Mouse (Mus musculus): ENCODE results near the gene Mpped2. TPM values are rescaled to one million over a fixed set of nuclear protein-coding genes. Genes with fewer than 3 reads are reported as not detected.

Gene Mpped2
- total and polyA plus RNA-seq, 2 experiments: 0.20 to 0.37 TPM

DNA sequence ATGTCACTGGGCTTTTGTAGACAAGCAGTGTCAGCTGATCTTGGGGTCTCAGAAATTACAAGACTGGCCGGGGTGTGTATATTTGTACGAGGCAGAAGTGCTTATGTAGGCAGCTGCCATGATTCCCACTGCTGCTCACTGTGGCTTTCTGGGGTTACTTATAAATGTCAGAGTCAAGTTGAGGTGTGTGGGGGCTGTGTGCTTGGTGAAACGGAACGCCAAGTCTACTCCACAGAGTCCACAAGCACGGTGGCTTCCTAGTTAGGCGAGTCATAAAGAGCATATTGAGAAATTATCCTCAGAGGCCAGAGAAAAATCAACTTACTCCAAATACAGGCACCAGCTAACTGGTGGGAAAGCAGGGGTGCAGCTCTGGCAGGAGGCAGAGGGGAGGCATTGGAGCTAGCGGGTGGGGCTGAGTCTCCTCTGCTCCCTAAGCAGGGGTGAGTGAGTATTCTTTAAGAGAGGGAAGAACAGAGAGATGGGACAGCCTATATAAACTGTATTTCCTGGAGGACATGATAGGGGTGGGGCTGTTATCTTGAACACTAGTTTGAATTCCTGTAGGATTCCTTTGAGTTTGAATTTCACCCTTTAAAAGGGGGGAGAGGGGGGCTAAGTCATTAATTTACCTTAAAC lies 172.2 kb downstream of the Mpped2 start:
- Histone ChIP-seq H3K4me3 (ENCODE audit: insufficient read depth, low read depth, low read length) (no peak overlapping the region), H3K79me2 (ENCODE audit: control insufficient read depth, insufficient read depth, low read length) (no peaks in the 10 kb centered on the region), H3K27me3 (ENCODE audit: control insufficient read depth, insufficient read depth, low read length) (no peaks in the 10 kb centered on the region), H3K4me1 (ENCODE audit: control insufficient read depth, insufficient read depth, low read length) (no peaks in the 10 kb centered on the region), H3K27ac (replicated peaks; ENCODE audit: insufficient read depth, low read depth, low read length) (no peak overlapping the region), H3K9ac (ENCODE audit: low read depth, low read length) (no peak overlapping the region), H3K36me3 (ENCODE audit: control insufficient read depth, insufficient read depth, low read length) (no peaks in the 10 kb centered on the region)
- TF ChIP-seq POLR2A (IDR thresholded peaks at IDR 0.05; ENCODE audit: extremely low read depth, insufficient read depth, low read length) (no peak), CTCF (IDR thresholded peaks at IDR 0.05; ENCODE audit: low read depth, low read length) (no peak)
- WGBS: 91% methylated on average over 7 of the region's 7 CpGs
- DNase-seq (ENCODE audit: extremely low read depth, low read depth, low spot score): no peak

DNA sequence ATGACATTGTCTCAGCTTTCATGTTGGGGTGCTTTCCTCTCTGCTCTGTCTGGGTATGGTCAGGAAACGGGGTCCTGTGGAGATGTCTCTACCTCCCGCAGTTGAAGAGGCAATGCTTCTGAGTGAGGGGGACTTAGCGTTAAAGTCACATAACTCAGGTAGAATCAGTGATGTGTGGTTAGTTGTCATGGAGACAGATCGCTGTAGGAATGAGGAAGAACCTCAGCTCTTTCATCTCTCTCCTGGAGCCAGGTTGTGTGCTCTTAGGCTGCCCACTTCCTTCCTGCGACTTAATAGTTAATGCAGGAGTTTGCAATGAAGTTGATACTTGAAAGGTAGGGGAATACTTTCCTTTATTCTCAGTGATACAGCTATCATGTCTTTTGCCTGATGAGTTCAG lies 173.2 kb downstream of the Mpped2 start:
- Histone ChIP-seq H3K27me3 (ENCODE audit: control insufficient read depth, insufficient read depth, low read length) (no peaks in the 10 kb centered on the region), H3K27ac (replicated peaks; ENCODE audit: insufficient read depth, low read depth, low read length) (no peak overlapping the region), H3K4me1 (ENCODE audit: control insufficient read depth, insufficient read depth, low read length) (no peaks in the 10 kb centered on the region), H3K79me2 (ENCODE audit: control insufficient read depth, insufficient read depth, low read length) (no peaks in the 10 kb centered on the region), H3K4me3 (ENCODE audit: insufficient read depth, low read depth, low read length) (no peak overlapping the region), H3K9ac (ENCODE audit: low read depth, low read length) (no peak overlapping the region), H3K36me3 (ENCODE audit: control insufficient read depth, insufficient read depth, low read length) (no peaks in the 10 kb centered on the region)
- no peak for DNase-seq (ENCODE audit: extremely low read depth, low read depth, low spot score)
- no peak for TF ChIP-seq CTCF (IDR thresholded peaks at IDR 0.05; ENCODE audit: low read depth, low read length)
- no peak for TF ChIP-seq POLR2A (IDR thresholded peaks at IDR 0.05; ENCODE audit: extremely low read depth, insufficient read depth, low read length)
- 66% methylated on average over 5 of the region's 5 CpGs for whole genome bisulfite sequencing

- no peak for TF ChIP-seq POLR2A (IDR thresholded peaks at IDR 0.05; ENCODE audit: extremely low read depth, insufficient read depth, low read length)
- no peak for TF ChIP-seq CTCF (IDR thresholded peaks at IDR 0.05; ENCODE audit: low read depth, low read length)
- DNase-seq (ENCODE audit: extremely low read depth, low read depth, low spot score): no peak
- no peak overlapping the region for H3K9ac ChIP-seq (ENCODE audit: low read depth, low read length)
- no peaks in the 10 kb centered on the region for H3K36me3 ChIP-seq (ENCODE audit: control insufficient read depth, insufficient read depth, low read length)
- H3K27me3 ChIP-seq (ENCODE audit: control insufficient read depth, insufficient read depth, low read length): no peaks in the 10 kb centered on the region
- no peak overlapping the region for H3K27ac ChIP-seq (replicated peaks; ENCODE audit: insufficient read depth, low read depth, low read length)
- WGBS: 86% methylated on average over 2 of the region's 2 CpGs
- no peak overlapping the region for H3K4me3 ChIP-seq (ENCODE audit: insufficient read depth, low read depth, low read length)
- no peaks in the 10 kb centered on the region for H3K4me1 ChIP-seq (ENCODE audit: control insufficient read depth, insufficient read depth, low read length)
- H3K79me2 ChIP-seq (ENCODE audit: control insufficient read depth, insufficient read depth, low read length): no peaks in the 10 kb centered on the region
Measured at GRCm38 (mm10) chr2:106870886-106871285, 177.8 kb downstream of the Mpped2 start.

GRCm38 (mm10) chr2:106873166-106873565 lies 180.1 kb downstream of the Mpped2 start:
- TF ChIP-seq POLR2A (IDR thresholded peaks at IDR 0.05; ENCODE audit: extremely low read depth, insufficient read depth, low read length): no peak
- TF ChIP-seq CTCF (IDR thresholded peaks at IDR 0.05; ENCODE audit: low read depth, low read length): no peak
- Histone ChIP-seq H3K4me3 (ENCODE audit: insufficient read depth, low read depth, low read length) (no peak overlapping the region), H3K27ac (replicated peaks; ENCODE audit: insufficient read depth, low read depth, low read length) (no peak overlapping the region), H3K79me2 (ENCODE audit: control insufficient read depth, insufficient read depth, low read length) (no peaks in the 10 kb centered on the region), H3K9ac (ENCODE audit: low read depth, low read length) (no peak overlapping the region), H3K4me1 (ENCODE audit: control insufficient read depth, insufficient read depth, low read length) (no peaks in the 10 kb centered on the region), H3K36me3 (ENCODE audit: control insufficient read depth, insufficient read depth, low read length) (no peaks in the 10 kb centered on the region), H3K27me3 (ENCODE audit: control insufficient read depth, insufficient read depth, low read length) (no peaks in the 10 kb centered on the region)
- DNase-seq (ENCODE audit: extremely low read depth, low read depth, low spot score): no peak
- 84% methylated on average over 9 of the region's 9 CpGs for WGBS

GRCm38 (mm10) chr2:106883390-106883789 lies 190.3 kb downstream of the Mpped2 start:
- Histone ChIP-seq H3K4me1 (ENCODE audit: control insufficient read depth, insufficient read depth, low read length) (no peaks in the 10 kb centered on the region), H3K27me3 (ENCODE audit: control insufficient read depth, insufficient read depth, low read length) (no peaks in the 10 kb centered on the region), H3K36me3 (ENCODE audit: control insufficient read depth, insufficient read depth, low read length) (no peaks in the 10 kb centered on the region), H3K9ac (ENCODE audit: low read depth, low read length) (no peak overlapping the region), H3K27ac (replicated peaks; ENCODE audit: insufficient read depth, low read depth, low read length) (no peak overlapping the region), H3K4me3 (ENCODE audit: insufficient read depth, low read depth, low read length) (no peak overlapping the region), H3K79me2 (ENCODE audit: control insufficient read depth, insufficient read depth, low read length) (no peaks in the 10 kb centered on the region)
- TF ChIP-seq CTCF (IDR thresholded peaks at IDR 0.05; ENCODE audit: low read depth, low read length): no peak
- no peak for TF ChIP-seq POLR2A (IDR thresholded peaks at IDR 0.05; ENCODE audit: extremely low read depth, insufficient read depth, low read length)
- WGBS: 76% methylated on average over 8 of the region's 8 CpGs
- no peak for DNase-seq (ENCODE audit: extremely low read depth, low read depth, low spot score)

DNA sequence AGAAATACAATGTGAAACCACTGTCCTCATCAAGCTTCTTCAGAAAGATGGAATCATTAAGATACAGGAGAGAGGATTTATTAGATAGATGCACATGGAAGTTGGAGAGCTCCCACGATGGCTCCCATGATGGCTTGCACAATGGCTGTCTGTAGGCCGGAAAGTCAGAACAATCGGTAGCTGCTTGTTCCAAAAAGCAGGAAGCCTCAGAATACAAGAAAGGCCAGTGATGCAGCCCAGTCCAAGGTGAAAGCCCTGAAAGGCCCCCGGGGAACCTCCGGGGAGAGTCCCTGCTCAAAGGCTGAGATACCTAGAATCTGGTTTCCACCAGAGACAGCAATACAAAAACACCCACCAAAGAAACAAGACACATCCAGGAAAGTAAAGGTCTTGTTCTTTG lies 195.1 kb downstream of the Mpped2 start:
- Histone ChIP-seq H3K36me3 (ENCODE audit: control insufficient read depth, insufficient read depth, low read length) (no peaks in the 10 kb centered on the region), H3K27me3 (ENCODE audit: control insufficient read depth, insufficient read depth, low read length) (no peaks in the 10 kb centered on the region), H3K79me2 (ENCODE audit: control insufficient read depth, insufficient read depth, low read length) (no peaks in the 10 kb centered on the region), H3K4me1 (ENCODE audit: control insufficient read depth, insufficient read depth, low read length) (no peaks in the 10 kb centered on the region), H3K4me3 (ENCODE audit: insufficient read depth, low read depth, low read length) (no peak overlapping the region), H3K27ac (replicated peaks; ENCODE audit: insufficient read depth, low read depth, low read length) (no peak overlapping the region), H3K9ac (ENCODE audit: low read depth, low read length) (no peak overlapping the region)
- TF ChIP-seq POLR2A (IDR thresholded peaks at IDR 0.05; ENCODE audit: extremely low read depth, insufficient read depth, low read length): no peak
- TF ChIP-seq CTCF (IDR thresholded peaks at IDR 0.05; ENCODE audit: low read depth, low read length): no peak
- WGBS: 92% methylated on average over 5 of the region's 5 CpGs
- no peak for DNase-seq (ENCODE audit: extremely low read depth, low read depth, low spot score)

Data from liver, adult 2 months (tissue).